Mouse (Mus musculus) E14TG2a.4 (cell line): ENCODE results near the gene Gcnt1.

Source experiments
- CTCF ChIP-seq: conservative IDR thresholded peaks from 2 replicates; pipeline ENCODE4 v1.5.1; 2014; ENCODE audit warnings: low read length
- POU5F1 ChIP-seq: IDR thresholded peaks from 2 replicates; pipeline ENCODE4 v1.6.1; 2014; ENCODE audit warnings: low read length, borderline replicate concordance

GRCm38 (mm10) chr19:17356932-17357331 is 15.7 kb downstream of the Gcnt1 start:
- TF ChIP-seq CTCF: no peak
- no peak for TF ChIP-seq POU5F1
